Mouse (Mus musculus) cerebellum, adult 2 months (tissue): ENCODE data around the gene Fen1.

ENCODE experiments used
- CTCF ChIP-seq: fragments of 200-500 bp; IDR thresholded peaks from 2 replicates; pipeline ENCODE4 v1.5.1; 2011; ENCODE audit warnings: low read depth, mild to moderate bottlenecking, control low read depth, low read length, moderate library complexity, borderline replicate concordance; ENCODE audit not compliant: insufficient read depth
- POLR2A ChIP-seq: fragments of 200-500 bp; IDR thresholded peaks from 2 replicates; pipeline ENCODE4 v1.6.1; 2011; ENCODE audit warnings: low read length, control low read depth, borderline replicate concordance; ENCODE audit not compliant: insufficient read depth

- no peak for TF ChIP-seq CTCF
- TF ChIP-seq POLR2A = no peak
These were observed 36.0 kb downstream of the Fen1 start for GRCm38 (mm10) chr19:10167951-10168350.
